Mouse (Mus musculus): ENCODE results near the gene Echs1. TPM values are rescaled to one million over a fixed set of nuclear protein-coding genes. Genes with fewer than 3 reads are reported as not detected.

Gene Echs1
- 42.5 and 51.9 TPM in 2 replicates for polyA plus RNA-seq (2012; rRNA removed)

DNA sequence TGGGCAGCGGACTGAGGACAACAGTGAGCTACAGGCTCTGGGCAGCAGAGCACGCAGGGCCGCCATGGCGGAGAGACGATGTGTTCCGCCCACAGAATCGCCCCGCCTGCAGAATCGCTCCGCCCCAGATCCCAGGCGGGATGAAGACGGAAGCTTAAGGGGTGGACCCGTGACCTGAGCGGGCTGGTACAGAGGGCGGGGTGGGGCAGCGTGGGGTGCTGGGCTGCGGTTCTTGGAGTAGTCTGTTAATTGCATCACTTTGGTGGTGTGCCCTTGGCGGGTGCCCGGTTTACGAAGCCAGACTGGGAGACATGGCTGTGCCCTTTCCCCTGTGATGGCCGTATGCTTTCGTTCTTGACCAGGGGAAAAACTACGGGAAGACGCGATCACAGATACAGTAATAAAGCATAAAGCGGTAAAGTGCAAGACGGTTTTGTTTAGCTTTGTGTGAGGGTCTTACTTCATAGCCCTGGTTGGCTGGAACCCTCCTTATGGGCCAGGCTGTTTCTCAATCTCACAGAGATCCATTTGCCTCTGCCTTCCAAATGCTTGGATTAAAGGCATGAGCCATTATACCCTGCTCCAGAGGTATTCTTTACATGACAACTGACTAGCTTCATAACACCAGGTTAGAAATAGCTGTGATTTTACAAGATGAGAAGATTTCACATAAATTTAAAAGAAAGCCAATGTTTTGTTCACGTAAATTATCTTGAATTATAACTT lies at the start of gene Echs1:
Echs1 (minus strand) TSS at position 148 of the 726 bp plus-strand sequence.

DNA sequence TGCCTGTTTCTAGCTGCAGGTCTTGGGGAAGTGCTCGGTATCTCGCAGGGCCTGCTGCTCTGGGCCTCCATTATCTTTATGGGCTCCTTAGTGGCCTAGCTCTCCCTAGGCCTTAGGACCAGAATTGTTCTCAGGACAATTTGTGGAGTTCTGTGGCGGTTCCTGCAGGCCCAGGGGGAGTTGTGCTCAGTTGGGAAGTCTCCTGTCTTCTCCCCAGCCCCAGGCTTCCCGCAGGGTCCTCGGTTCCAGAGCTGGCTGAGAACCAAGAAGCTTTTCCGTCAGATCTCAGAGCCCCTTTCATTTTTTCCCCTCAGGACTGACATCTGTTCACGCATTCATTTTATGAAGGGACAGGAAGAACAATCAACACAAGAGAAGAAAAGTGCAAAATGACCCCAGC lies 48.4 kb upstream of the Echs1 start, which contains the start of gene Olfr522:
Olfr522 (minus strand) TSS at position 101 of the 400 bp plus-strand sequence.

DNA sequence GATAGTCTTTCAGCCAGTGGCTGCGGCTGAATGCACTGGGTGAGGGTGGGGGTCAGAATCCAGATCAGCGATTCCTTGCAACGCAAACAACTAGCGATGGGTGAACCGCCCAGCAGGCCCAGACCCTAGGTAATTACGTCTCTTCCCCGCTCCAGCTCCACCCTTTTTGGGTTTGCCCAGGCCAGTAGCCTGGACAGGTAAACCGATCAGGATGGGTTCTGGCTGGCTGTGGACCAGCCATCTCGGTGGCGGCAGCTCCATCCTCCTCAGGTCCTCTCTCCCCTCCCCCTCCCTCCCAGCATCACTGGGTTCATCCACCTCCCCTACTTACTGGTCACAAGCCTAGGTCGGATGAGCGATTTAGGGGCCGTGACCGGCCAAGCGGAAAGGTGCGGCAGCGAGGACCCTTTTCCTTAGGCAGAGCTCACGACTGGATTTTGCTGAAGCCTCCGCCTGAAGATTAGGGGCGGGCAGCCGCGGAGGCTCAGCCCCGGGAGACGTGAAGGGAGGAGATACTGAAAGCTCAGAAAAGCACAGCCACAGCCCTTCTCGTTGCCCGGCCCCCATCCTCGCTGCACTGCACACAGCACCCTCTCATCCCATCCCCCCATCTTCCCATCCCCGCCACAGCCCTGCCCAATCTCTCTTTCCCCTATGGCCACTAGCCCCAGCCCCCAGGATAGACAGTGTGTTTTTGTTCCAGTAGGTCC lies 38.1 kb upstream of the Echs1 start, which contains the start of gene Sprn:
Sprn (minus strand) TSS at position 660 of the 710 bp plus-strand sequence.

DNA sequence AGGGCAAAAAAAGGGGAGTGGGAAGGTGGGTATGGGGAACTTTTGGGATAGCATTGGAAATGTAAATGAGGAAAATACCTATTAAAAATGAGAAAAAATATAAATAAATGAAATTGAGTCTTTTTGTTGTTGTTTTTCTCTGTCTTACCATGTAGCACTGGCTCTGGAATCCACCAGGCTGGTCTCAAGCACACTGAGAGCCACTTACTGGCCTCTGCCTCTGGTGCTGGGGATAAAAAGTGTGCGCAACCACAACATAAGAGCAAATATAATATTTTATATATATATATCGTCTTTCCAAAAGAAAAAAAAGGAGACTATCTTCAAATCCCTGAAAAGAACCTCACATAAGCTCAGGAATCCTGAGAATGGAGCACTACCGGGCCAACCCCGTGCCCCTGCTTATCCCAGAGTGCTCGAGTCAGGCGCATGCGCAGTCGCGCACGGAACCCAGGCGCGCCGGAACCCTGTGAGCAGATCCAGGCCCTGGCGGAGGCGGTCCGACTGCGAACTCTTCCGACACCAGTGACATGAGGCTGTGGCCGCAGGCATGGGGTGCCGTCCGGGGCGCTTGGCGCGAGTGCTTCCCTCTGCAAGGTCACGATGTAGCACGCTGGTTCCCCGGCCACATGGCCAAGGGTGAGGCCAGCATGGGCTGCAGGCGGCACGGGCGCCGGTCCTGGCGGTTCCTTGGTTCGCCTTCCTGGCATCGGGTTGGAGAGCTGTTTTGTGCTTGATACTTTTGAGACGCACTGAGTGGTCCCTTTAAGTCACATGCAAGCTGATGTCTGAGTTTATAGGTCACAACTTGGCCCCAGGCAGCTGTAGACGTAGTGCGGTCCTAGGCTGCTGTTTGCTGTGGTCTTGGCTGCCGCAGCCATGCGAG lies 21.1 kb upstream of the Echs1 start, which contains the start of gene Mtg1:
Mtg1 (plus strand) TSS at position 430 of the 886 bp plus-strand sequence.

DNA sequence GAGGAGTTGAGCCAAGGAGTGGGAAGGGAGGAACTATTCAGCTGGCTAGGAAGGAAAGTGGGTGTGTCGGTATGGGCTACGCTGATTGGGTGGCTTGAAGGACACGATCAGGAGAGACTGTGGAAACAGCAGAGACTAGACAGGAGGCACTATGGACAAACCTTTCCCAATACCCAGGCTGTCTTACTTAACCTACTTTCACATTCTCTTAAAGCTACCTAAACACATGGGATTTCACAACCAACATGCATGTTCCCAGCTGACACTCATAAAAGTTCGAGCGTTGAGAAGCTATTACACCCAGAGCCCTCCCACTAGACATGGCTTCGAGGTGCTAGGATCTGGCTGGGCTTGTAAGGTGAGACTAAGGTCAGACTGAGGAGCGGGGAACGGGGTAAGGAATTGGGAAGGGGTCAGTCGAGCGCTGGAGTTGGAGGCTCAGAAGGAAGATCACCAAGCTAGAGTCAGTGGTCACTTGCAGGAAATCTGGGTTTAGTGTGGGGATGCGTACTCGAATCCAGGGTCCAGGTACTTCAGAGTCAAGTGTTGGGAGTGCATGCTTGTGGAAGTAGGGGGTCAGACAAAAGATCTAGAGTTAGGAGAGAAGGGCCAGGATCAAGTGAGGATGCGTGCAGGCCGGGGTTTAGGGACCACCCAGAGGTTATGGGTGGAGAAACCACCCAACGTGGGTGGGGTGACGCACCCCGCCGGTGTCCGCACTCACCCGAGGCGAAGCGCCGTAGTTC lies 520 bp downstream of the Echs1 start, which contains the start of gene Paox:
Paox (plus strand) TSS at position 217 of the 746 bp plus-strand sequence.

DNA sequence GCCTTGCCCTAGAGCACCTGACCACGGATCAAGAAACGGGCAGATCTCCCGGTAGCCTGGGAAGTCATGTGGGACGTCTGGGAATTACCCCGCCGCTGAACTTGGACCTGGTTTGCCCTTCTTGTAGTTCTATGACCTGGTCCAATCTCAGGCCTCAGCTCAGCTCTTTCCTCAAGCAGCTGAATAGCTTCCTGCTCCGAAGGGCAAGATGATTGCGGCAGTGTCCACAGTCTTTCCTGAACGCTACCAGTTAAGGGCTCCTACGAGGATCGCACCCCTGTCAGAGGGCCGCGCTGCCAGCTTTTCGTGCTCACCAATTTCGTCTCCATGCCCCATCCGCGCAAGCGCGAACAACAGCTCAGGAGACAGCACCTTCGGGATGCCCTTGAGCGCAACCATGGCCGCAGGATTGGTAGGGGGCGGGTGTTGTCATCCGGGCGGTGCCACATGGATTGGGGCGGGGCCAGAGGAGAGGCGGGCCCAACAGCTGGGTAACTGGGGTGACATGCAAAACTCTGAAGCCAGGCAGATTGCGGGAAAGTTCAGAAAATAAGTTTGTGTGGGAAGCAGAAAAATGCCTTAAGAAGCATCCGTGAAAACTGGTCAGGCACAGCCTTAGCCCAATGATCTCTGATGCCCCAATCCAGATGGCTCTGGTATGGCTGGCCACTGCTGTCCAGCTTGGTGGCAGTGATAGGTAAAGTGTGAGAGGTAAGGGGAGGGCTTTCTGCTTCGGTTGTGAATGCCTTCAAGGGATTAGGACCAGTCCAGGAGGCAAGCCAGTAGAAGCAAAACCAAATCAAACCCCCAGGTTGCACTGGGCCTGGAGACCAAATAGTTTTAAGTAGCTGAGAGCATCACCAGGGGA lies 14.0 kb downstream of the Echs1 start, which contains the start of gene Fuom:
Fuom (minus strand) TSS at position 449 of the 868 bp plus-strand sequence.

DNA sequence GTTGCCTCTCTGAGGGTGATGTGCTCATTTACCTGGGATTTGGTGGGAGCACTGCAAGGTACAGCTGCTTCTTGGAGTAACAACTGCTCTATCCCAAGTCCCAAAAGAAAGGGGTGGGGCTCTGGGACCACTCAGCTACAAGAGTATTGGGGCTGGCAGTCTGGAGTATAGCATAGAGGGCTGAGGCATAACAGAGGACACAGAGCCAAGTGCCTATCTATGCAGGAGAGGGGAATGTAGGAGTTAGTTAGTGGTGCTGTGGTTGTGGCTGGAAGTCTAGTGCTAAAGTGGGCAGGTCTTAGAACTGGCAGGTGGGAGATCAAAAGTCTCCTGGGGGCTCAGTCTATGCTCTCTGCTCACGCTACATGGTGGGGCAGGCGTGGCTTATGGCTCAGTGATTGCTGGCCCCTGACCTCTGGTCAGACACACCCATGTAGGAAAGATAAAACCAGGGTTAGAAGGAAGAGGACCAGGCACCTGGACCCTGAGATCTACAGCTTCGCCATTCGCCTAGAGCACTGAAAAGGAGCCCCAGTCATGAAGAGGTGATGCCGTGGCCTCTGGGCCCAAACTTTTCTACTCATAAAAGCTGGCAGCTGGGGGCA lies 23.2 kb downstream of the Echs1 start, which contains the start of gene Prap1:
Prap1 (plus strand) TSS at position 472 of the 605 bp plus-strand sequence.

DNA sequence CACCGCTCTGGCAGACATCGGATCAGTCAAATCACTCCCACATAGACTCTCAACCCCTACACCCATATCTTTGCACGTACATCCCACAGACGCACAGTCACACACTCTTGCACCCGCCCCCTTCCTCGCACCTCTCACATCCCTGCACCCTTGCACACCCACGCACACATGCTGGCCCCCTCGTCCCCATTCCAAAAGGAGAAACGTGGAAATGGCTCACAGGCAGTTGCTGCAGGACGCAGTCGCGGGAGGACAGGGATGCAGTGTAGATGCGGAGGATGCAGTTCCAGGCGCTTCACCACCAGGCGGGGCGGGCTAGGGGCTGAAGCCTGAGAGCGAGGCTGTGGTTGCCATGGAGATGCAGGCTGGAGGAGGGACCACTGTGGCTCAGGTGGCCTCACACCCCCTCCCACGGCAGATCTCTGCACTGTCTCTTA lies 34.0 kb downstream of the Echs1 start, which contains the start of gene Caly:
Caly (minus strand) TSS at position 307 of the 437 bp plus-strand sequence.

Other genes starting within 250 kb of the Echs1 start
- 0.01 TPM in 1 of 2 replicates, not detected in the other for gene Kndc1, start 221.8 kb downstream of the Echs1 start, polyA plus RNA-seq (2012; rRNA removed)
- not detected in 2 replicates for gene Utf1, start 172.7 kb downstream of the Echs1 start, polyA plus RNA-seq (2012; rRNA removed)
- 0.03 TPM in 1 of 2 replicates, not detected in the other for gene 6430531B16Rik, start 137.7 kb downstream of the Echs1 start, polyA plus RNA-seq (2012; rRNA removed)
- 0.55 and 1.0 TPM in 2 replicates for gene Adam8, start 123.9 kb downstream of the Echs1 start, polyA plus RNA-seq (2012; rRNA removed)
- gene Zfp511, start 80.1 kb downstream of the Echs1 start, polyA plus RNA-seq (2012; rRNA removed): 23.6 and 26.6 TPM in 2 replicates
- gene Tubgcp2, start 79.8 kb downstream of the Echs1 start, polyA plus RNA-seq (2012; rRNA removed): 17.6 and 20.5 TPM in 2 replicates
- gene Msx3, start 67.4 kb downstream of the Echs1 start, polyA plus RNA-seq (2012; rRNA removed): not detected in 2 replicates
- gene Caly, start 33.9 kb downstream of the Echs1 start, polyA plus RNA-seq (2012; rRNA removed): 0.02 and 0.03 TPM in 2 replicates
- 0.25 and 0.39 TPM in 2 replicates for gene Prap1, start 23.1 kb downstream of the Echs1 start, polyA plus RNA-seq (2012; rRNA removed)
- gene Fuom, start 14.0 kb downstream of the Echs1 start, polyA plus RNA-seq (2012; rRNA removed): 5.6 and 7.5 TPM in 2 replicates
- 3.8 and 5.0 TPM in 2 replicates for gene Paox, start 677 bp downstream of the Echs1 start, polyA plus RNA-seq (2012; rRNA removed)
- 15.6 and 15.9 TPM in 2 replicates for gene Mtg1, start 21.1 kb upstream of the Echs1 start, polyA plus RNA-seq (2012; rRNA removed)
- 0.01 TPM in 2 replicates for gene Sprn, start 38.4 kb upstream of the Echs1 start, polyA plus RNA-seq (2012; rRNA removed)
- gene Olfr522, start 48.3 kb upstream of the Echs1 start, polyA plus RNA-seq (2012; rRNA removed): not detected in 2 replicates
- gene Olfr523, start 56.7 kb upstream of the Echs1 start, polyA plus RNA-seq (2012; rRNA removed): not detected in 2 replicates
- gene Olfr524, start 89.5 kb upstream of the Echs1 start, polyA plus RNA-seq (2012; rRNA removed): not detected in 2 replicates
- gene Cd163l1, start 101.8 kb upstream of the Echs1 start, polyA plus RNA-seq (2012; rRNA removed): 0.05 and 0.07 TPM in 2 replicates
- 0.01 TPM in 1 of 2 replicates, not detected in the other for gene 5830411N06Rik, start 130.8 kb upstream of the Echs1 start, polyA plus RNA-seq (2012; rRNA removed)
- not detected in 2 replicates for gene Olfr525, start 204.4 kb upstream of the Echs1 start, polyA plus RNA-seq (2012; rRNA removed)
- not detected in 2 replicates for gene Olfr527, start 217.5 kb upstream of the Echs1 start, polyA plus RNA-seq (2012; rRNA removed)
- not detected in 2 replicates for gene Olfr60, start 245.2 kb upstream of the Echs1 start, polyA plus RNA-seq (2012; rRNA removed)